Mouse (Mus musculus) kidney, adult 2 months (tissue): ENCODE results near the gene Pir.

ENCODE experiments used
- CTCF ChIP-seq: fragments of 200-500 bp; conservative IDR thresholded peaks from 2 replicates; pipeline ENCODE4 v1.5.1; 2011; ENCODE audit warnings: low read depth, mild to moderate bottlenecking, control low read depth, low read length, moderate library complexity, mixed read lengths; ENCODE audit not compliant: insufficient read depth, insufficient read length
- POLR2A ChIP-seq: fragments of 200-500 bp; IDR thresholded peaks from one replicate; pipeline ENCODE4 v1.6.1; 2011; ENCODE audit warnings: low read depth, low read length, control low read depth

DNA sequence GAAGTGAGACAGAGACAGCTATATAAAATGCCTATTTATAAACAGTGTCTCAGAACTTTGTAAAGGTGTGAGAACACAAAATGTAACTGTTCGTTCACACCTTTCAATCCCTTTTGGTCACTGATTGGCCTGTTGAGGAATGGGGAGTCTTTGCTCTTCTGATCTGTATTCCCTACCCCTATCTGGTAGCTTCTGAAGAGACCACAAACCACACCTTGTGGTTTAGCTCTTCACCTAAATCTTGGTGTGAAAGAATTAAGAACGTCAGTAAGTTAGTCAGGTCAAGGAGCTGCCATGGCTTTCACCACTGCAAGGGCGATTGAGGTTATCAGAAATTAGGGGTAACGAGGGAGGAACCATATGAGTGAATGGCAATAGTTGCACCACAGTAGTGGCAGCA lies 49.4 kb downstream of the Pir start:
- TF ChIP-seq CTCF (no peak), POLR2A (no peak)
